Mouse (Mus musculus) embryonic facial prominence, embryonic 14.5 days (tissue): Measurements from ENCODE around the gene Syce1. TPM values are rescaled to one million over a fixed set of nuclear protein-coding genes. Genes with fewer than 3 reads are reported as not detected.

Source experiments
- ATAC-seq: fragments of 200-750 bp; cut with Nextera tagmentation; 2 replicates; pipeline ENCODE4 v1.8.0; 2017; ENCODE audit warnings: low read depth, moderate number of reproducible peaks, moderate TSS enrichment
- DNase-seq: peaks from one replicate; pipeline ENCODE4 v3.0.0-alpha.2; 2015; ENCODE audit warnings: low spot score
- H3K27ac ChIP-seq: fragments of 300-500 bp; sonication (generic); replicated peaks from 2 replicates; pipeline ENCODE4 v1.5.1; 2014; ENCODE audit warnings: low read depth, mild to moderate bottlenecking, low read length, moderate library complexity
- H3K27me3 ChIP-seq: fragments of 300-500 bp; sonication (generic); replicated peaks from 2 replicates; pipeline ENCODE4 v1.6.1; 2014; ENCODE audit warnings: low read length; ENCODE audit not compliant: control insufficient read depth, insufficient read depth
- H3K36me3 ChIP-seq: fragments of 300-500 bp; sonication (generic); 2 replicates; pipeline ENCODE4 v1.6.1; 2014; ENCODE audit warnings: low read length, mixed read lengths; ENCODE audit not compliant: control insufficient read depth, insufficient read depth
- H3K4me1 ChIP-seq: fragments of 300-500 bp; sonication (generic); 2 replicates; pipeline ENCODE4 v1.6.1; 2014; ENCODE audit warnings: antibody characterized with exemption, low read length; ENCODE audit not compliant: control insufficient read depth, insufficient read depth
- H3K4me2 ChIP-seq: fragments of 300-500 bp; sonication (generic); 2 replicates; pipeline ENCODE4 v1.6.1; 2014; ENCODE audit warnings: low read depth, mild to moderate bottlenecking, low read length, moderate library complexity, mixed read lengths
- H3K4me3 ChIP-seq: fragments of 300-500 bp; sonication (generic); 2 replicates; pipeline ENCODE4 v1.5.1; 2014; ENCODE audit warnings: low read depth, mild to moderate bottlenecking, low read length
- H3K9ac ChIP-seq: fragments of 300-500 bp; sonication (generic); 2 replicates; pipeline ENCODE4 v1.6.1; 2014; ENCODE audit warnings: low read depth, mild to moderate bottlenecking, low read length, moderate library complexity, mixed read lengths
- H3K9me3 ChIP-seq: fragments of 300-500 bp; sonication (generic); 2 replicates; pipeline ENCODE4 v1.6.1; 2016; ENCODE audit warnings: low read length; ENCODE audit not compliant: control insufficient read depth
- WGBS: fragments of 180-500 bp; shearing (Covaris S2); extraction: QIAGEN DNeasy Blood & Tissue Kit; methylation state at CpG from one replicate; pipeline ENCODE4 v1.1.7; 2014; 5-methylcytosine and 5-hydroxymethylcytosine counted together
- polyA plus RNA-seq: library from polyadenylated mRNA; unstranded; fragments of >200 nt; fragmentation: Nextera tagmentation; extraction: Ambion mirVana; gene quantifications from 2 replicates; pipeline ENCODE4 v1.2.1, GENCODE M21; 2014

Gene Syce1
- polyA plus RNA-seq, 1 experiment from 2014 or later: 0.35 TPM

GRCm38 (mm10) chr7:140756151-140756854, 31.3 kb downstream of the Syce1 start:
- H3K9ac ChIP-seq: no peak overlapping the region
- no peak for DNase-seq
- H3K27ac ChIP-seq: no peak overlapping the region
- no peaks in the 10 kb centered on the region for H3K27me3 ChIP-seq
- no peak overlapping the region for H3K4me2 ChIP-seq
- H3K36me3 ChIP-seq: no peaks in the 10 kb centered on the region
- no peak overlapping the region for H3K4me3 ChIP-seq
- no peaks in the 10 kb centered on the region for H3K4me1 ChIP-seq
- 69% methylated on average over 4 of the region's 4 CpGs for WGBS
- no peaks in the 10 kb centered on the region for H3K9me3 ChIP-seq
- no peak for ATAC-seq

- H3K36me3 ChIP-seq: no peaks in the 10 kb centered on the region
- no peak overlapping the region for H3K27ac ChIP-seq
- DNase-seq (no peak), ATAC-seq (no peak)
- H3K4me3 ChIP-seq: no peak overlapping the region
- H3K4me2 ChIP-seq: no peak overlapping the region
- no peaks in the 10 kb centered on the region for H3K4me1 ChIP-seq
- no peaks in the 10 kb centered on the region for H3K27me3 ChIP-seq
- H3K9me3 ChIP-seq: no peaks in the 10 kb centered on the region
- H3K9ac ChIP-seq: no peak overlapping the region
Observed at GRCm38 (mm10) chr7:140754556-140754955, 33.1 kb downstream of the Syce1 start.

GRCm38 (mm10) chr7:140748827-140749160, 38.9 kb downstream of the Syce1 start:
- Histone ChIP-seq H3K27ac (no peak overlapping the region), H3K4me2 (no peak overlapping the region), H3K27me3 (no peaks in the 10 kb centered on the region), H3K36me3 (no peaks in the 10 kb centered on the region), H3K4me3 (no peak overlapping the region), H3K9me3 (no peaks in the 10 kb centered on the region), H3K4me1 (no peaks in the 10 kb centered on the region), H3K9ac (no peak overlapping the region)
- WGBS: 82% methylated on average over 3 of the region's 3 CpGs
- ATAC-seq: no peak
- DNase-seq: no peak

DNA sequence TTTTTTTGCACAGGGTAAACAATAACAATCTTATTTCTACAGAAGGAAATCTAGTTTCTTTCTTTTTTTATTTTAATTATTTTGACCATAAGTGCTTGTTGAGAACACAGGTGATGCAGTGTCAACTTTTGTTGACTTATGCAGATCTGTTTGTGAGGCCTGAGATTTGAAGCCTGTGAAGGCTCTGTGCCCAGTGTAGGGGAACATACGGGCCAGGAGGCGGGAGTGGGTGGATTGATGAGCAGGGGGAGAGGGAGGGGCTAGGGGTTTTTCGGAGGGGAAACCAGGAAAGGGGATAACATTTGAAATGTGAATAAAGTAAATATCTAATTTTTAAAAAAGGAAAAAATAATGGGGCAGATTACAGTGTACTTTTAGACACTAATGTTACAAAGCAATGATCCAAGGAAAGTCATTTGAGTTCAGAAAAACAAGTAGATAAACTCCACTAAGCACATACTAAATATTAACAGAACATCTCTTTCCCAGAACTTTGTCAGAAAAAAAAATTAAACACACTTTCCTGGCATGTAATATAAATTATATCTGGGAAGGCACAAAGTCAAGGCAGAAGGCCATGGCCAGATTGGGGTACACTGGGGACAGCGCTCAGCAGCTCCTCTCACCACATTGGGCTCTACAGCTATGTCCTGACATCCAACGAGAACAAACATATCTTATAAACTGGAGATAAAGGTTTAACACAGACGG, 39.4 kb downstream of the Syce1 start:
- Histone ChIP-seq H3K4me2 (no peak overlapping the region), H3K27ac (no peak overlapping the region), H3K9ac (no peak overlapping the region), H3K4me3 (no peak overlapping the region), H3K9me3 (no peaks in the 10 kb centered on the region), H3K4me1 (no peaks in the 10 kb centered on the region), H3K36me3 (no peaks in the 10 kb centered on the region), H3K27me3 (no peaks in the 10 kb centered on the region)
- DNase-seq: no peak
- WGBS: 80% methylated on average over 6 of the region's 6 CpGs
- ATAC-seq: no peak

GRCm38 (mm10) chr7:140747402-140747801, 40.2 kb downstream of the Syce1 start:
- WGBS: 68% methylated on average over 3 of the region's 3 CpGs
- no peak for ATAC-seq
- Histone ChIP-seq H3K9me3 (no peaks in the 10 kb centered on the region), H3K27me3 (no peaks in the 10 kb centered on the region), H3K36me3 (no peaks in the 10 kb centered on the region), H3K9ac (no peak overlapping the region), H3K4me2 (no peak overlapping the region), H3K4me3 (no peak overlapping the region), H3K27ac (no peak overlapping the region), H3K4me1 (no peaks in the 10 kb centered on the region)
- no peak for DNase-seq

DNA sequence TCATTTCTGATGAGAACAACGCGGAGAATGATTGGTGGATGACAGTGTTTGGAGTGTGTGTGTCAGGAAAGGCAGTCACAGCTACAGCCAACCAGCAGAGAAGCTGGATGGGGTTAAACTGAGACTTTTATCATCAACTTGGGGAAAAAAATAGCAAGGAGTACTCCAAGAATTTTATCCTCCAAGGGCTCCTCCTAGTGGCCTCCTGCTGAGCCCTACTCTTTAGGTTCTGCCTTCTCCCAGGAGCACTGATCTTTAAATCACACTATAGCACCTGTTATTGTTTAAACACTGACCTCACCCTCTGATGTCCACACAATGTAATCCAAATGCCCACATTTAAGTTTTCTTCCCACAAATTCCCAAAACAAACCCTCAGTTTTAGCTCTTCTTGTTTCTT, 54.5 kb downstream of the Syce1 start:
- H3K4me3 ChIP-seq: no peak overlapping the region

More for the DNA sequence above, 54.5 kb downstream of the Syce1 start:
- 78% methylated on average over 2 of the region's 2 CpGs for WGBS
- H3K4me2 ChIP-seq: no peak overlapping the region
- DNase-seq (peak; percentile 2), ATAC-seq (no peak)
- H3K27ac ChIP-seq: no peak overlapping the region
- H3K36me3 ChIP-seq: no peaks in the 10 kb centered on the region
- H3K4me1 ChIP-seq: no peaks in the 10 kb centered on the region
- H3K9ac ChIP-seq: no peak overlapping the region
- H3K27me3 ChIP-seq: no peaks in the 10 kb centered on the region
- H3K9me3 ChIP-seq: peaks cover 3% of the 10 kb centered on the region; the same call in 1 of the 2 replicates

Other genes starting within 250 kb of the Syce1 start
- gene Olfr538, start 220.0 kb downstream of the Syce1 start, polyA plus RNA-seq: not detected in 2 replicates
- not detected in 2 replicates for gene Olfr46, start 186.6 kb downstream of the Syce1 start, polyA plus RNA-seq
- gene Olfr61, start 158.9 kb downstream of the Syce1 start, polyA plus RNA-seq: not detected in 2 replicates
- not detected in 2 replicates for gene Olfr53, start 141.4 kb downstream of the Syce1 start, polyA plus RNA-seq
- 0.20 TPM in 1 of 2 replicates, not detected in the other for gene Olfr539, start 127.9 kb downstream of the Syce1 start, polyA plus RNA-seq
- not detected in 2 replicates for gene Olfr45, start 105.9 kb downstream of the Syce1 start, polyA plus RNA-seq
- gene Olfr541, start 90.6 kb downstream of the Syce1 start, polyA plus RNA-seq: not detected in 2 replicates
- gene Cyp2e1, start 24.1 kb downstream of the Syce1 start, polyA plus RNA-seq: not detected in 2 replicates
- gene Zfp941, start 34.3 kb upstream of the Syce1 start, polyA plus RNA-seq: 1.4 and 2.3 TPM in 2 replicates
- 7.6 and 12.9 TPM in 2 replicates for gene Urah, start 47.2 kb upstream of the Syce1 start, polyA plus RNA-seq
- gene Scgb1c1, start 57.7 kb upstream of the Syce1 start, polyA plus RNA-seq: 0.88 and 3.6 TPM in 2 replicates
- gene Odf3, start 60.0 kb upstream of the Syce1 start, polyA plus RNA-seq: not detected in 2 replicates
- not detected in 2 replicates for gene Gm45785, start 68.5 kb upstream of the Syce1 start, polyA plus RNA-seq
- gene Ric8a, start 69.1 kb upstream of the Syce1 start, polyA plus RNA-seq: 76.0 and 80.0 TPM in 2 replicates
- 65.4 and 75.3 TPM in 2 replicates for gene Bet1l, start 69.7 kb upstream of the Syce1 start, polyA plus RNA-seq
- 127 and 140 TPM in 2 replicates for gene Psmd13, start 94.1 kb upstream of the Syce1 start, polyA plus RNA-seq
- 18.3 and 19.9 TPM in 2 replicates for gene Sirt3, start 94.5 kb upstream of the Syce1 start, polyA plus RNA-seq
- 55.5 and 92.1 TPM in 2 replicates for gene Cox8b, start 112.6 kb upstream of the Syce1 start, polyA plus RNA-seq
- gene Nlrp6, start 133.1 kb upstream of the Syce1 start, polyA plus RNA-seq: 0.19 and 0.42 TPM in 2 replicates
- gene Pgghg, start 153.5 kb upstream of the Syce1 start, polyA plus RNA-seq: 22.7 and 25.5 TPM in 2 replicates
- 108 and 179 TPM in 2 replicates for gene Ifitm5, start 162.4 kb upstream of the Syce1 start, polyA plus RNA-seq
- 0.89 TPM in 1 of 2 replicates, not detected in the other for gene Gm45717, start 168.1 kb upstream of the Syce1 start, polyA plus RNA-seq
- gene Ifitm2, start 168.1 kb upstream of the Syce1 start, polyA plus RNA-seq: 1,406 and 1,438 TPM in 2 replicates
- gene Ifitm1, start 179.4 kb upstream of the Syce1 start, polyA plus RNA-seq: 63.4 and 76.6 TPM in 2 replicates
- gene Ifitm3, start 222.9 kb upstream of the Syce1 start, polyA plus RNA-seq: 170 and 178 TPM in 2 replicates
- gene Ifitm6, start 230.1 kb upstream of the Syce1 start, polyA plus RNA-seq: 1.6 and 2.1 TPM in 2 replicates
- not detected in 2 replicates for gene Gm17387, start 241.3 kb upstream of the Syce1 start, polyA plus RNA-seq